ENCODE assay signal across 22 mouse cellular contexts in genomic region chr16:29987999-29988398, GRCm38 (mm10).
DNase-seq lines count a peak whose midpoint lies in the region; ATAC-seq and TF ChIP-seq lines count a peak whose summit lies in the region.
"Had no signal": no experiment of that assay in that cellular context is flagged by ENCODE, and none has a peak within 500 bp of the region (broad histone marks: within the 10 kb centered on the region; RNA-seq: fewer than 3 reads in every experiment).

No protein-coding gene starts in this region.

- ATAC-seq in midbrain, embryonic 11.5 days (ENCODE audit: low FRiP score) = no peak
- no peak for ATAC-seq in midbrain, embryonic 13.5 days
- peak; percentile 80 for ATAC-seq in intestine, embryonic 15.5 days
- peak; percentile 57 for ATAC-seq in intestine, postnatal 0 days
- no peak for ATAC-seq in lung, postnatal 0 days
- ATAC-seq: activated CD4-positive, CD25-positive, alpha-beta regulatory T cell, adult 4 months; CD4-positive, CD25-positive, alpha-beta regulatory T cell, adult 4 months; forebrain, embryonic 13.5 days; forebrain, embryonic 15.5 days; Patski had no signal

- H3K27me3 ChIP-seq in midbrain, embryonic 11.5 days (ENCODE audit: control insufficient read depth, insufficient read depth, low read length) = 0 out of 2 replicates have a peak, but pooled peaks cover 3% of the 10 kb centered on the region
- H3K27me3 ChIP-seq in midbrain, embryonic 13.5 days = peaks cover 11% of the 10 kb centered on the region
- no peaks in the 10 kb centered on the region for H3K27me3 ChIP-seq in intestine, embryonic 15.5 days (replicated peaks)
- H3K27me3 ChIP-seq in intestine, postnatal 0 days (replicated peaks; ENCODE audit: control insufficient read depth, insufficient read depth, low read length) = no peaks in the 10 kb centered on the region
- H3K27me3 ChIP-seq in lung, postnatal 0 days (replicated peaks; ENCODE audit: insufficient read depth, low read length) = no peaks in the 10 kb centered on the region
- H3K27me3 ChIP-seq: embryonic facial prominence, embryonic 12.5 days; forebrain, embryonic 15.5 days; Patski had no signal

- H3K36me3 ChIP-seq in midbrain, embryonic 11.5 days (ENCODE audit: control insufficient read depth, insufficient read depth, low read length) = no peaks in the 10 kb centered on the region
- H3K36me3 ChIP-seq in midbrain, embryonic 13.5 days = no peaks in the 10 kb centered on the region
- H3K36me3 ChIP-seq in intestine, embryonic 15.5 days = no peaks in the 10 kb centered on the region
- no peaks in the 10 kb centered on the region for H3K36me3 ChIP-seq in intestine, postnatal 0 days (ENCODE audit: control insufficient read depth, insufficient read depth)
- no peaks in the 10 kb centered on the region for H3K36me3 ChIP-seq in lung, postnatal 0 days (ENCODE audit: insufficient read depth, low read length)
- H3K36me3 ChIP-seq: embryonic facial prominence, embryonic 10.5 days; embryonic facial prominence, embryonic 12.5 days; forebrain, embryonic 15.5 days; G1E had no signal

- DNase-seq in midbrain, embryonic 11.5 days (ENCODE audit: low spot score, missing footprints) = peak; percentile 26
- DNase-seq in lung, postnatal 0 days (ENCODE audit: low spot score) = no peak
- DNase-seq: adrenal gland, adult 8-10 months; adrenal gland, postnatal 14 days; adrenal gland, postnatal 36 days; B cell, adult 2 months; cerebellum, adult 11-12 months; cerebellum, adult 2 months; cerebellum, adult 9-10 months; cerebellum, postnatal 10 days; cerebellum, postnatal 25 days had no signal

- TF ChIP-seq EP300 in lung, postnatal 0 days (IDR thresholded peaks at IDR 0.05) = no peak

- H3K4me2 ChIP-seq in midbrain, embryonic 11.5 days = no peak overlapping the region
- H3K4me2 ChIP-seq in midbrain, embryonic 13.5 days (replicated peaks) = no peak overlapping the region
- H3K4me2 ChIP-seq in intestine, embryonic 15.5 days (replicated peaks) = no peak overlapping the region
- no peak overlapping the region for H3K4me2 ChIP-seq in intestine, postnatal 0 days (replicated peaks; ENCODE audit: low read depth)
- no peak overlapping the region for H3K4me2 ChIP-seq in lung, postnatal 0 days (replicated peaks; ENCODE audit: low read depth, low read length)
- H3K4me2 ChIP-seq: embryonic facial prominence, embryonic 12.5 days; forebrain, embryonic 13.5 days; forebrain, embryonic 15.5 days had no signal

- WGBS in midbrain, embryonic 11.5 days = 95% methylated on average over 6 of the region's 6 CpGs
- 96% methylated on average over 6 of the region's 6 CpGs for WGBS in midbrain, embryonic 13.5 days
- 83% methylated on average over 6 of the region's 6 CpGs for WGBS in intestine, embryonic 15.5 days
- 75% methylated on average over 6 of the region's 6 CpGs for WGBS in intestine, postnatal 0 days
- WGBS in lung, postnatal 0 days = 96% methylated on average over 6 of the region's 6 CpGs

- H3K27ac ChIP-seq in midbrain, embryonic 11.5 days (ENCODE audit: low read depth, low read length) = no peak overlapping the region
- H3K27ac ChIP-seq in midbrain, embryonic 13.5 days = no peak overlapping the region
- 0 out of 2 replicates have a peak overlapping the region, but pooled peaks have one; percentile 56 for H3K27ac ChIP-seq in intestine, embryonic 15.5 days
- H3K27ac ChIP-seq in intestine, postnatal 0 days (ENCODE audit: low read depth, low read length) = no peak overlapping the region; the same call in 1 of the 2 replicates
- no peak overlapping the region for H3K27ac ChIP-seq in lung, postnatal 0 days (ENCODE audit: low read length)
- H3K27ac ChIP-seq: embryonic facial prominence, embryonic 10.5 days; embryonic facial prominence, embryonic 12.5 days; forebrain, embryonic 13.5 days; forebrain, embryonic 15.5 days had no signal

- no peak for TF ChIP-seq CTCF in intestine, postnatal 0 days (IDR thresholded peaks at IDR 0.05; ENCODE audit: low read depth)
- no peak for TF ChIP-seq CTCF in lung, postnatal 0 days (IDR thresholded peaks at IDR 0.05)

- no peak overlapping the region for H3K4me3 ChIP-seq in midbrain, embryonic 11.5 days (ENCODE audit: low read depth, low read length)
- H3K4me3 ChIP-seq in midbrain, embryonic 13.5 days (replicated peaks) = no peak overlapping the region
- H3K4me3 ChIP-seq in intestine, embryonic 15.5 days (replicated peaks) = no peak overlapping the region
- no peak overlapping the region for H3K4me3 ChIP-seq in intestine, postnatal 0 days (ENCODE audit: low read depth, low read length)
- H3K4me3 ChIP-seq in lung, postnatal 0 days (ENCODE audit: low read depth, low read length) = no peak overlapping the region
- H3K4me3 ChIP-seq: embryonic facial prominence, embryonic 10.5 days; embryonic facial prominence, embryonic 12.5 days; forebrain, embryonic 13.5 days; forebrain, embryonic 15.5 days had no signal

- H3K4me1 ChIP-seq in midbrain, embryonic 11.5 days (ENCODE audit: control insufficient read depth, insufficient read depth, low read length) = no peaks in the 10 kb centered on the region
- no peaks in the 10 kb centered on the region for H3K4me1 ChIP-seq in midbrain, embryonic 13.5 days (replicated peaks)
- peaks cover 18% of the 10 kb centered on the region for H3K4me1 ChIP-seq in intestine, embryonic 15.5 days (replicated peaks)
- peaks cover 19% of the 10 kb centered on the region for H3K4me1 ChIP-seq in intestine, postnatal 0 days (replicated peaks; ENCODE audit: control insufficient read depth, insufficient read depth, low read length)
- no peaks in the 10 kb centered on the region; the same call in 1 of the 2 replicates for H3K4me1 ChIP-seq in lung, postnatal 0 days (ENCODE audit: insufficient read depth, low read depth, low read length)
- H3K4me1 ChIP-seq: forebrain, embryonic 15.5 days had no signal

- no peak overlapping the region for H3K9ac ChIP-seq in midbrain, embryonic 11.5 days (ENCODE audit: low read length)
- no peak overlapping the region for H3K9ac ChIP-seq in midbrain, embryonic 13.5 days (replicated peaks)
- no peak overlapping the region for H3K9ac ChIP-seq in intestine, embryonic 15.5 days
- no peak overlapping the region for H3K9ac ChIP-seq in intestine, postnatal 0 days (ENCODE audit: low read depth, low read length)
- no peak overlapping the region for H3K9ac ChIP-seq in lung, postnatal 0 days (replicated peaks; ENCODE audit: low read depth)
- H3K9ac ChIP-seq: embryonic facial prominence, embryonic 12.5 days; forebrain, embryonic 13.5 days; forebrain, embryonic 15.5 days had no signal

- no peaks in the 10 kb centered on the region for H3K9me3 ChIP-seq in midbrain, embryonic 11.5 days (ENCODE audit: control insufficient read depth, low read length)
- no peaks in the 10 kb centered on the region for H3K9me3 ChIP-seq in midbrain, embryonic 13.5 days
- H3K9me3 ChIP-seq in intestine, embryonic 15.5 days = no peaks in the 10 kb centered on the region
- no peaks in the 10 kb centered on the region for H3K9me3 ChIP-seq in intestine, postnatal 0 days (ENCODE audit: control insufficient read depth)
- no peaks in the 10 kb centered on the region for H3K9me3 ChIP-seq in lung, postnatal 0 days (ENCODE audit: low read length)
- H3K9me3 ChIP-seq: embryonic facial prominence, embryonic 10.5 days; embryonic facial prominence, embryonic 12.5 days; forebrain, embryonic 13.5 days; forebrain, embryonic 15.5 days; G1E had no signal

Comparison
In these comparisons a context has a peak if more than half of its experiments do, and no peak if none do; other contexts are left out.
1. ATAC-seq: peak in intestine, embryonic 15.5 days (single experiment) and intestine, postnatal 0 days (single experiment); none in midbrain, embryonic 11.5 days (single experiment), midbrain, embryonic 13.5 days (single experiment) and lung, postnatal 0 days (single experiment).